Mouse (Mus musculus) layer of hippocampus, adult 2 months (tissue): Measurements from ENCODE around the gene Marcksl1. TPM values are rescaled to one million over a fixed set of nuclear protein-coding genes. Genes with fewer than 3 reads are reported as not detected.

ENCODE experiments used
- DNase-seq, 2 experiments: peaks; one replicate each; pipeline ENCODE4 v3.0.0; 2022; ENCODE audit warnings: low spot score in 2 of 2
- H3K27ac ChIP-seq: fragments of 200-600 bp; 2 replicates; pipeline ENCODE4 v1.8.1; 2022
- H3K4me3 ChIP-seq: fragments of 200-600 bp; 2 replicates; pipeline ENCODE4 v1.8.1; 2022; ENCODE audit warnings: mild to moderate bottlenecking
- CTCF ChIP-seq: fragments of 200-600 bp; conservative IDR thresholded peaks from 2 replicates; pipeline ENCODE4 v1.8.1; 2022; ENCODE audit warnings: antibody characterized with exemption, mild to moderate bottlenecking, moderate library complexity
- long read RNA-seq, 2 experiments: library from polyadenylated mRNA; stranded (forward); transcript quantifications; one replicate each; pipeline ENCODE4 v2.0.0; 2021; ENCODE audit warnings: borderline mapping rate in 2 of 2
- total RNA-seq, 2 experiments: library from RNA; stranded (reverse); gene quantifications; 2 replicates each; pipeline ENCODE4 v1.2.3; 2021

Gene Marcksl1
- 100 to 1,000 TPM in 1 of 2 experiments, 10 to 100 TPM in 1; 94.6 to 103 TPM for total RNA-seq
- long read RNA-seq, experiment 1, transcript Marcksl1-201 (2 exons, 1,605 nt) = major isoform, 183 of 189 reads
- long read RNA-seq, experiment 1, partial matches to known transcripts = 6 of 189 reads
- long read RNA-seq, experiment 1, other reads (novel, unspliced or antisense) = 0 of 189 reads
- long read RNA-seq, experiment 2, transcript Marcksl1-201 (2 exons, 1,605 nt) = major isoform, 298 of 315 reads
- long read RNA-seq, experiment 2, partial matches to known transcripts = 14 of 315 reads
- long read RNA-seq, experiment 2, other reads (novel, unspliced or antisense) = 3 of 315 reads

GRCm38 (mm10) chr4:129513086-129513767, at the start of gene Marcksl1:
Marcksl1 (plus strand) TSS chr4:129513581.
- peak within 1 kb of the TSS; percentile 87 for H3K27ac ChIP-seq
- H3K4me3 ChIP-seq = peak within 1 kb of the TSS; percentile 64
- DNase-seq = peak; percentile 81
- no peak for TF ChIP-seq CTCF

GRCm38 (mm10) chr4:129464286-129464815, 49.0 kb upstream of the Marcksl1 start:
- no peak for TF ChIP-seq CTCF
- Histone ChIP-seq H3K27ac (no peak overlapping the region), H3K4me3 (no peak overlapping the region)
- DNase-seq = no peak

GRCm38 (mm10) chr4:129476047-129476446, 37.3 kb upstream of the Marcksl1 start:
- no peak for TF ChIP-seq CTCF
- DNase-seq = no peak
- H3K27ac ChIP-seq = no peak overlapping the region
- no peak overlapping the region for H3K4me3 ChIP-seq

GRCm38 (mm10) chr4:129479863-129480262, 33.5 kb upstream of the Marcksl1 start:
- TF ChIP-seq CTCF = no peak
- no peak overlapping the region for H3K4me3 ChIP-seq
- 0 out of 2 replicates have a peak overlapping the region, but pooled peaks have one; percentile 18 for H3K27ac ChIP-seq
- DNase-seq = no peak

- peak overlapping the region; percentile 57 for H3K27ac ChIP-seq
- TF ChIP-seq CTCF = no peak
- DNase-seq = peak; percentile 52 to 64
- no peak overlapping the region for H3K4me3 ChIP-seq
Measured at GRCm38 (mm10) chr4:129481090-129481489, 32.3 kb upstream of the Marcksl1 start.

- H3K27ac ChIP-seq = peak within 1 kb of the TSS; percentile 39; the same call in 1 of the 2 replicates
- no peak for DNase-seq
Measured at GRCm38 (mm10) chr4:129490972-129491880, 22.2 kb upstream of the Marcksl1 start, which contains the start of the genes Tssk3 and Fam229a. Tssk3 (minus strand) TSS chr4:129491022. Fam229a (plus strand) TSS chr4:129491190.

GRCm38 (mm10) chr4:129494681-129495080, 18.7 kb upstream of the Marcksl1 start:
- peak; percentile 32 for TF ChIP-seq CTCF
- no peak for DNase-seq
- Histone ChIP-seq H3K27ac (no peak overlapping the region; the same call in 1 of the 2 replicates), H3K4me3 (no peak overlapping the region)

More at GRCm38 (mm10) chr4:129490972-129491880, 22.2 kb upstream of the Marcksl1 start, which contains the start of the genes Tssk3 and Fam229a:
- TF ChIP-seq CTCF = peak; percentile 31
- H3K4me3 ChIP-seq = peak within 1 kb of the TSS; percentile 52

GRCm38 (mm10) chr4:129495672-129496562, 17.5 kb upstream of the Marcksl1 start:
- Histone ChIP-seq H3K4me3 (peak overlapping the region; percentile 8; the same call in 1 of the 2 replicates), H3K27ac (peak overlapping the region; percentile 91)
- TF ChIP-seq CTCF = peak; percentile 53
- DNase-seq = peak; percentile 61 to 84

- Histone ChIP-seq H3K27ac (peak overlapping the region; percentile 91), H3K4me3 (peak overlapping the region; percentile 8; the same call in 1 of the 2 replicates)
- no peak for DNase-seq
- TF ChIP-seq CTCF = no peak
Measured at GRCm38 (mm10) chr4:129496631-129497030, 16.8 kb upstream of the Marcksl1 start.

- DNase-seq = no peak
- Histone ChIP-seq H3K27ac (no peak overlapping the region), H3K4me3 (no peak overlapping the region)
- no peak for TF ChIP-seq CTCF
Measured at GRCm38 (mm10) chr4:129498941-129499340, 14.4 kb upstream of the Marcksl1 start.

- TF ChIP-seq CTCF = no peak
- DNase-seq = no peak
- peak overlapping the region; percentile 91 for H3K27ac ChIP-seq
- peak overlapping the region; percentile 83; the same call in 1 of the 2 replicates for H3K4me3 ChIP-seq
Measured at GRCm38 (mm10) chr4:129500017-129500416, 13.4 kb upstream of the Marcksl1 start.
